In genomic region chr1:125176124-125176937, GRCm38 (mm10) we compare ENCODE assay signal across 21 mouse cellular contexts.
DNase-seq lines count a peak whose midpoint lies in the region; ATAC-seq and TF ChIP-seq lines count a peak whose summit lies in the region.
"Had no signal": no experiment of that assay in that cellular context is flagged by ENCODE, and none has a peak within 500 bp of the region (broad histone marks: within the 10 kb centered on the region; RNA-seq: fewer than 3 reads in every experiment).

No protein-coding gene starts in this region.

- 63% methylated on average over 15 of the region's 15 CpGs for WGBS in lung, postnatal 0 days
- WGBS in midbrain, embryonic 16.5 days = 91% methylated on average over 15 of the region's 15 CpGs

- H3K4me2 ChIP-seq in lung, postnatal 0 days (replicated peaks; ENCODE audit: low read depth, low read length) = no peak overlapping the region
- no peak overlapping the region for H3K4me2 ChIP-seq in midbrain, embryonic 16.5 days (ENCODE audit: low read length)
- H3K4me2 ChIP-seq: embryonic facial prominence, embryonic 15.5 days; limb, embryonic 13.5 days; liver, embryonic 13.5 days; midbrain, embryonic 12.5 days had no signal

- H3K27me3 ChIP-seq in lung, postnatal 0 days (replicated peaks; ENCODE audit: insufficient read depth, low read length) = no peaks in the 10 kb centered on the region
- H3K27me3 ChIP-seq in midbrain, embryonic 16.5 days (ENCODE audit: control insufficient read depth, insufficient read depth, low read depth, low read length) = no peaks in the 10 kb centered on the region
- H3K27me3 ChIP-seq: embryonic facial prominence, embryonic 15.5 days; limb, embryonic 13.5 days; liver, embryonic 13.5 days; midbrain, embryonic 12.5 days had no signal

- peak; percentile 5 for DNase-seq in cerebellum, adult 11 months
- DNase-seq in cerebellum, adult 9-10 months = peak; percentile 18
- DNase-seq in lung, postnatal 0 days (ENCODE audit: low spot score) = peak; percentile 48
- DNase-seq in yolk sac, embryonic 10.5 days (ENCODE audit: low spot score) = no peak
- DNase-seq in heart, postnatal 36 days = no peak
- DNase-seq in gastrocnemius, postnatal 4 days (ENCODE audit: low spot score in 2 of 2) = no peak
- DNase-seq: adrenal gland, postnatal 25 days; heart, postnatal 4 days; kidney, adult 11 months; liver, embryonic 13.5 days; right cerebral cortex, postnatal 4 days; thymus, postnatal 25 days had no signal

- no peak overlapping the region for H3K4me3 ChIP-seq in lung, postnatal 0 days (ENCODE audit: low read depth, low read length)
- H3K4me3 ChIP-seq in midbrain, embryonic 16.5 days (ENCODE audit: low read depth, low read length) = no peak overlapping the region
- H3K4me3 ChIP-seq: embryonic facial prominence, embryonic 15.5 days; limb, embryonic 13.5 days; liver, embryonic 13.5 days; midbrain, embryonic 12.5 days had no signal

- H3K9ac ChIP-seq in lung, postnatal 0 days (replicated peaks; ENCODE audit: low read depth) = no peak overlapping the region
- no peak overlapping the region for H3K9ac ChIP-seq in midbrain, embryonic 16.5 days (ENCODE audit: low read depth, low read length)
- H3K9ac ChIP-seq: embryonic facial prominence, embryonic 15.5 days; limb, embryonic 13.5 days; liver, embryonic 13.5 days; midbrain, embryonic 12.5 days had no signal

- TF ChIP-seq EP300 in lung, postnatal 0 days (IDR thresholded peaks at IDR 0.05) = 0 out of 2 replicates have a peak, but pooled peaks have one; percentile 56

- no peaks in the 10 kb centered on the region for H3K4me1 ChIP-seq in lung, postnatal 0 days (ENCODE audit: insufficient read depth, low read depth, low read length)
- H3K4me1 ChIP-seq in midbrain, embryonic 16.5 days (ENCODE audit: control insufficient read depth, insufficient read depth, low read length) = no peaks in the 10 kb centered on the region
- H3K4me1 ChIP-seq: embryonic facial prominence, embryonic 15.5 days; limb, embryonic 13.5 days; liver, embryonic 13.5 days; midbrain, embryonic 12.5 days had no signal

- H3K9me3 ChIP-seq in lung, postnatal 0 days (ENCODE audit: low read length) = no peaks in the 10 kb centered on the region
- H3K9me3 ChIP-seq in midbrain, embryonic 16.5 days (replicated peaks; ENCODE audit: control insufficient read depth, low read length, poor library complexity, severe bottlenecking) = no peaks in the 10 kb centered on the region
- H3K9me3 ChIP-seq: embryonic facial prominence, embryonic 15.5 days; limb, embryonic 13.5 days; midbrain, embryonic 12.5 days had no signal

- peak; percentile 17; the same call in 1 of the 2 replicates for ATAC-seq in granulocyte monocyte progenitor cell, adult 5-6 weeks (replicated peaks; ENCODE audit: poor library complexity, severe bottlenecking)
- peak; percentile 82 for ATAC-seq in lung, postnatal 0 days
- no peak for ATAC-seq in midbrain, embryonic 16.5 days
- ATAC-seq: forebrain, embryonic 16.5 days; hindbrain, postnatal 0 days had no signal

- H3K27ac ChIP-seq in lung, postnatal 0 days (ENCODE audit: low read length) = no peak overlapping the region
- H3K27ac ChIP-seq in midbrain, embryonic 16.5 days (ENCODE audit: low read length) = no peak overlapping the region
- H3K27ac ChIP-seq: embryonic facial prominence, embryonic 15.5 days; hindbrain, postnatal 0 days; kidney, postnatal 0 days; limb, embryonic 13.5 days; liver, embryonic 13.5 days; midbrain, embryonic 12.5 days; stomach, postnatal 0 days had no signal

- no peak for TF ChIP-seq CTCF in lung, postnatal 0 days (IDR thresholded peaks at IDR 0.05)

- intact Hi-C loops in heart, postnatal 36 days (cut with DNase I) = no loop called here

- no peaks in the 10 kb centered on the region for H3K36me3 ChIP-seq in lung, postnatal 0 days (ENCODE audit: insufficient read depth, low read length)
- no peaks in the 10 kb centered on the region for H3K36me3 ChIP-seq in midbrain, embryonic 16.5 days (ENCODE audit: control insufficient read depth, insufficient read depth, low read length)
- H3K36me3 ChIP-seq: embryonic facial prominence, embryonic 15.5 days; limb, embryonic 13.5 days; liver, embryonic 13.5 days; midbrain, embryonic 12.5 days had no signal

Comparison
In these comparisons a context has a peak if more than half of its experiments do, and no peak if none do; other contexts are left out.
1. DNase-seq: peak in cerebellum, adult 11 months (single experiment), cerebellum, adult 9-10 months (single experiment) and lung, postnatal 0 days (single experiment); none in yolk sac, embryonic 10.5 days (single experiment), heart, postnatal 36 days (0 of 2) and gastrocnemius, postnatal 4 days (0 of 2).